Mouse (Mus musculus): ENCODE results near the gene Cldn9. TPM values are rescaled to one million over a fixed set of nuclear protein-coding genes. Genes with fewer than 3 reads are reported as not detected.

Gene Cldn9
- polyA plus RNA-seq, 1 experiment from 2014 or later, result 5.8 TPM

Other genes with a start within 250 kb of the Cldn9 start
- gene Vmn2r117, start 204.3 kb downstream of the Cldn9 start, polyA plus RNA-seq (2015; fragmentation: Nextera tagmentation; extraction: Ambion mirVana), result not detected in 2 replicates
- gene Zfp213, start 119.8 kb downstream of the Cldn9 start, polyA plus RNA-seq (2015; fragmentation: Nextera tagmentation; extraction: Ambion mirVana), result 17.5 and 18.2 TPM in 2 replicates
- 12.4 and 12.9 TPM in 2 replicates for gene Zfp13, start 84.5 kb downstream of the Cldn9 start, polyA plus RNA-seq (2015; fragmentation: Nextera tagmentation; extraction: Ambion mirVana)
- 0.16 and 0.18 TPM in 2 replicates for gene Zscan10, start 83.2 kb downstream of the Cldn9 start, polyA plus RNA-seq (2015; fragmentation: Nextera tagmentation; extraction: Ambion mirVana)
- gene Mmp25, start 38.7 kb downstream of the Cldn9 start, polyA plus RNA-seq (2015; fragmentation: Nextera tagmentation; extraction: Ambion mirVana), result 0.79 and 0.86 TPM in 2 replicates
- gene Bicdl2, start 23.5 kb downstream of the Cldn9 start, polyA plus RNA-seq (2015; fragmentation: Nextera tagmentation; extraction: Ambion mirVana), result 20.8 and 21.3 TPM in 2 replicates
- 84.2 and 99.2 TPM in 2 replicates for gene Hcfc1r1, start 10.4 kb downstream of the Cldn9 start, polyA plus RNA-seq (2015; fragmentation: Nextera tagmentation; extraction: Ambion mirVana)
- gene Thoc6, start 10.1 kb downstream of the Cldn9 start, polyA plus RNA-seq (2015; fragmentation: Nextera tagmentation; extraction: Ambion mirVana), result 38.8 and 43.2 TPM in 2 replicates
- gene Tnfrsf12a, start 6.6 kb downstream of the Cldn9 start, polyA plus RNA-seq (2015; fragmentation: Nextera tagmentation; extraction: Ambion mirVana), result 28.0 and 43.9 TPM in 2 replicates
- 7.0 and 10.1 TPM in 2 replicates for gene Cldn6, start 4.8 kb downstream of the Cldn9 start, polyA plus RNA-seq (2015; fragmentation: Nextera tagmentation; extraction: Ambion mirVana)
- 2.2 and 2.9 TPM in 2 replicates for gene 1520401A03Rik, start 38.8 kb upstream of the Cldn9 start, polyA plus RNA-seq (2015; fragmentation: Nextera tagmentation; extraction: Ambion mirVana)
- 45.6 and 49.5 TPM in 2 replicates for gene Pkmyt1, start 42.3 kb upstream of the Cldn9 start, polyA plus RNA-seq (2015; fragmentation: Nextera tagmentation; extraction: Ambion mirVana)
- 17.6 and 20.4 TPM in 2 replicates for gene Paqr4, start 56.8 kb upstream of the Cldn9 start, polyA plus RNA-seq (2015; fragmentation: Nextera tagmentation; extraction: Ambion mirVana)
- gene Kremen2, start 61.8 kb upstream of the Cldn9 start, polyA plus RNA-seq (2015; fragmentation: Nextera tagmentation; extraction: Ambion mirVana), result 50.2 and 50.5 TPM in 2 replicates
- gene Flywch1, start 87.6 kb upstream of the Cldn9 start, polyA plus RNA-seq (2015; fragmentation: Nextera tagmentation; extraction: Ambion mirVana), result 65.7 and 69.8 TPM in 2 replicates
- gene Flywch2, start 102.1 kb upstream of the Cldn9 start, polyA plus RNA-seq (2015; fragmentation: Nextera tagmentation; extraction: Ambion mirVana), result 34.2 and 39.9 TPM in 2 replicates
- 425 and 436 TPM in 2 replicates for gene Srrm2, start 106.5 kb upstream of the Cldn9 start, polyA plus RNA-seq (2015; fragmentation: Nextera tagmentation; extraction: Ambion mirVana)
- 1,045 and 1,117 TPM in 2 replicates for gene Elob, start 145.1 kb upstream of the Cldn9 start, polyA plus RNA-seq (2015; fragmentation: Nextera tagmentation; extraction: Ambion mirVana)
- not detected in 2 replicates for gene Prss33, start 152.0 kb upstream of the Cldn9 start, polyA plus RNA-seq (2015; fragmentation: Nextera tagmentation; extraction: Ambion mirVana)
- not detected in 2 replicates for gene Prss32, start 159.8 kb upstream of the Cldn9 start, polyA plus RNA-seq (2015; fragmentation: Nextera tagmentation; extraction: Ambion mirVana)
- 0.73 and 1.0 TPM in 2 replicates for gene Prss41, start 160.1 kb upstream of the Cldn9 start, polyA plus RNA-seq (2015; fragmentation: Nextera tagmentation; extraction: Ambion mirVana)
- gene Prss21, start 184.0 kb upstream of the Cldn9 start, polyA plus RNA-seq (2015; fragmentation: Nextera tagmentation; extraction: Ambion mirVana), result not detected in 2 replicates
- gene Dcpp1, start 196.8 kb upstream of the Cldn9 start, polyA plus RNA-seq (2015; fragmentation: Nextera tagmentation; extraction: Ambion mirVana), result not detected in 2 replicates
- gene Dcpp2, start 196.9 kb upstream of the Cldn9 start, polyA plus RNA-seq (2015; fragmentation: Nextera tagmentation; extraction: Ambion mirVana), result not detected in 2 replicates
- 0.69 TPM in 1 of 2 replicates, not detected in the other for gene Dcpp3, start 233.4 kb upstream of the Cldn9 start, polyA plus RNA-seq (2015; fragmentation: Nextera tagmentation; extraction: Ambion mirVana)

Measured in limb, embryonic 15.5 days (tissue).